Mouse (Mus musculus) right cerebral cortex, postnatal 25 days (tissue): Measurements from ENCODE around the gene Dera.
"Not testable (repeated sequence)": the region's sequence is repeated elsewhere in the genome, so short reads cannot be mapped to it uniquely, and the experiment has no call there.

Experiments used
- DNase-seq: peaks from one replicate; pipeline ENCODE4 v3.0.0; 2022

Gene Dera

GRCm38 (mm10) chr6:137754056-137754856, at the start of gene Dera:
Gene Dera, plus strand, starts transcription at chr6:137754546.
- DNase-seq: no peak

- no peak for DNase-seq
Observed at GRCm38 (mm10) chr6:137706209-137706608, 48.1 kb upstream of the Dera start.

- not testable (repeated sequence) for DNase-seq
Observed at GRCm38 (mm10) chr6:137708726-137709405, 45.5 kb upstream of the Dera start.

GRCm38 (mm10) chr6:137710179-137711037, 43.9 kb upstream of the Dera start:
- no peak for DNase-seq

- DNase-seq: no peak
Observed at GRCm38 (mm10) chr6:137712654-137713309, 41.6 kb upstream of the Dera start.

GRCm38 (mm10) chr6:137713310-137713664, 41.1 kb upstream of the Dera start:
- DNase-seq: no peak

GRCm38 (mm10) chr6:137716802-137717201, 37.5 kb upstream of the Dera start:
- DNase-seq: no peak

GRCm38 (mm10) chr6:137722220-137722931, 32.0 kb upstream of the Dera start:
- no peak for DNase-seq

- no peak for DNase-seq
Observed at GRCm38 (mm10) chr6:137723898-137724297, 30.4 kb upstream of the Dera start.

- DNase-seq: no peak
Observed at GRCm38 (mm10) chr6:137734460-137734845, 19.9 kb upstream of the Dera start.

- peak; percentile 92 for DNase-seq
Observed at GRCm38 (mm10) chr6:137734846-137735609, 19.3 kb upstream of the Dera start, which contains the start of gene Strap. Gene Strap, plus strand, starts transcription at chr6:137735078.

- DNase-seq: no peak
Observed at GRCm38 (mm10) chr6:137735671-137736238, 18.6 kb upstream of the Dera start.

- DNase-seq: no peak
Observed at GRCm38 (mm10) chr6:137740972-137741371, 13.4 kb upstream of the Dera start.

- no peak for DNase-seq
Observed at GRCm38 (mm10) chr6:137744700-137745099, 9.6 kb upstream of the Dera start.

- DNase-seq: no peak
Observed at GRCm38 (mm10) chr6:137747174-137747928, 7.0 kb upstream of the Dera start.

GRCm38 (mm10) chr6:137751551-137752274, 2.6 kb upstream of the Dera start:
- DNase-seq: no peak

GRCm38 (mm10) chr6:137752275-137752655, 2.1 kb upstream of the Dera start:
- no peak for DNase-seq

GRCm38 (mm10) chr6:137754857-137755232, 499 bp downstream of the Dera start:
- no peak for DNase-seq

GRCm38 (mm10) chr6:137756310-137756709, 2.0 kb downstream of the Dera start:
- no peak for DNase-seq

- DNase-seq: no peak
Observed at GRCm38 (mm10) chr6:137757891-137758290, 3.5 kb downstream of the Dera start.
